Mouse (Mus musculus) adrenal gland, adult 18-20 months (tissue): ENCODE measurements around the gene Bicdl1. TPM values are rescaled to one million over a fixed set of nuclear protein-coding genes. Genes with fewer than 3 reads are reported as not detected.
A peak's percentile ranks its signal among the peaks of the same experiment; 100 is the strongest.

ENCODE experiments used
- DNase-seq, 2 experiments: peaks; one replicate each; pipeline ENCODE4 v3.0.0; 2021 to 2022; ENCODE audit warnings: low spot score in 2 of 2
- microRNA-seq, 2 experiments: library from miRNA; unstranded; fragments of <30 nt; microRNA quantifications; one replicate each; pipeline ENCODE4 v1.2.0; 2021; ENCODE audit warnings: borderline number of aligned reads in 2 of 2
- total RNA-seq, 2 experiments: library from RNA; stranded (reverse); gene quantifications; 1 replicate in 1 of 2; 2 replicates in 1 of 2; pipeline ENCODE4 v1.2.3; 2021

Bicdl1 gene
- total RNA-seq, 2 experiments from 2014 or later = 6.9 to 9.1 TPM

DNA sequence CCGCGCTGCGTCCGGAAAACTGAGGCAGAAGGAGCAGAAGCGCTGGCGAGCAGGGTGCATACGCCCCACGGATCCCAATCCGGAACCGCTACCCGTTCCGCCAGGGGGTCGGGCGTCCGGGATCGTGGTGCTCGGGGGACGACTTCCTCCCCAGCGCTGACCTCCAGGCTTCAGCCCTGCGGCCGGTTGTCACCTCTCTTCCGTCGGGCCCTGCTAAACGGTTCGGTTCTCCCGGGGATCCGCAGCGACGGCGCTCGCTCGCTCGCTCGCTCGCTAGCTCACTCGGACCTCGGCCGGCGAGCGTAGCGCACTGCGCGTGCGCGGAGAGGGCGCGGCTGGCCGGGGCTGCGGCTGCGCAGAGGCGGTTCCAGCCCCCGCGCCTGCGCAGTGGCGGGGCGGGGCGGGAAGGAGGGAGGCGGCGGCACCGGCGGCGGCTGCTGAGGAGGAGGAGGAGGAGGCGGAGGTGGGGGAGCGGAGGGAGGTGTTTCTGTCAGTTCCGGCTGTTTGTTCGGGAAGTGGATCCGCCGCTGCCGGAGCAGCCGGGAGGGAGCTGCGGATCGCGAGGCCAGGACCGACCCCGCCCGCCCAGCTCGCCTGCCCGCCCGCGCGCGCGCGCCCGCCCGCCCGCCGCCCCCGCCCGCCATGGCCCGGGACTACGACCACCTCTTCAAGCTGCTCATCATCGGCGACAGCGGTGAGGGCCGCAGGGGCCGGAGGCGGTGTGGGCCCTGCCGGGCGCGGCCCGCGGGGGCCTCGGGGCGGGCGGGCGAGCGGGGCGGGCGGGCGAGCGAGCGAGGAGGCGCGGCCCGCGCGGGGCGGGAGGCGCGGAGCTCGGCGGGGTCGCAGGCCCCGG lies 99.7 kb downstream of the Bicdl1 start, which contains the start of gene Rab35:
Gene Rab35 (plus strand): TSS at position 404 of the 853 bp plus-strand sequence.
- DNase-seq = peak; percentile 97 to 98

DNA sequence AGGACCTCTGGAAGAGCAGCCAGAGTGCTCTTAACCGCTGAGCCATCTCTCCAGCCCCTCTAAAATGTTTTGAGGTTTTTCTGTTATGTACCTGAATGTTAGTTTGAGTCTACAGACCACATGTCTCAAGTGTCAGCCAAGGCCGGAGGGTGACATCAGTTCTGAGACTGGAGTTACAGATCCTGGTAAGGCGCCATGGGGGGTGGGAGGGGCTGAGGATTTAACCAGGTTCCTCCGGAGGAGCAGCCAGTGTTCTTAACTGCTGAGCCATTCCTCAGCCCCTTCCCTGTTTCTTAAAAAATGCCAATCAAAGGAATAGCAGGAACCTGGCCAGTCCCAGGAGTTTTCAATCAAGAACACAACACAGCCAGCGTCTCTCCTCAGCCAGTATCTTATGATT lies 101.1 kb downstream of the Bicdl1 start:
- DNase-seq = no peak

DNA sequence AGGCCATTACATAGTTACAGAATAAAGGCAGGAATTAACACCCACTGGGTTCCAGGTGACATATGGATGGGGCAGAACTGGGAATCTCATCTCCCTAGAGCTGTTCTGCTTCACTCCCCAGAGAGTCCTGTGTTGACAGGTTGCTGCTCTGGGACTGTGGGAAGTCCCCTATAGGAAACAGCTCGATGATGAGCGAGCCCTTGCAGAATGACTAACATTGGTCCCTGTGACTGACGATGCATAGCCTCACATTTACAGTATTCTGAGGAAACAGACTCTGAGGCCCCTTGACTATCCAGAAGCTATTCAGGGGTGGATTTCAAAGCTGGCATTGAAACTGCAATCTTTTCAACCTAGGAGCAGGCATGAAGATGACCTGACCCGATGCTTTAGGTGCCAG lies 101.7 kb downstream of the Bicdl1 start:
- no peak for DNase-seq

DNA sequence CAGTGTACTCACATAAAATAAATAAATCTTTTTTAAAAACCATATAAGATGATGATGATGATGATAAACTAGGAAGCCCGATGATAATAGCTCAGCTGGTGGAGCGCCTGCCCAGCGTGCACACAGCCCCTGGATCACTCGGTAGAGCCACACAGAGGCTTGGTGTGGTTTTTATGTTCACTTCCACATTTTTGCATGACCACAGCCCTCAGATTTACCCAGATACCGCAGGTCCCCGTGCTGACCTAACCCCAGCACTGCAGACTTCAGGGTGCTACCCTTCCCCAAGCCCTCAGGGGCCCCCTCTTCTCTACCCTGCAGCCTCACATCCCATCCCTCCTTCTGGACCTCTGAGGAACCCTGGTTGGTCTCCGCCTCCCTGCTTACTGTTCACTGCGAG lies 103.3 kb downstream of the Bicdl1 start:
- DNase-seq = no peak

DNA sequence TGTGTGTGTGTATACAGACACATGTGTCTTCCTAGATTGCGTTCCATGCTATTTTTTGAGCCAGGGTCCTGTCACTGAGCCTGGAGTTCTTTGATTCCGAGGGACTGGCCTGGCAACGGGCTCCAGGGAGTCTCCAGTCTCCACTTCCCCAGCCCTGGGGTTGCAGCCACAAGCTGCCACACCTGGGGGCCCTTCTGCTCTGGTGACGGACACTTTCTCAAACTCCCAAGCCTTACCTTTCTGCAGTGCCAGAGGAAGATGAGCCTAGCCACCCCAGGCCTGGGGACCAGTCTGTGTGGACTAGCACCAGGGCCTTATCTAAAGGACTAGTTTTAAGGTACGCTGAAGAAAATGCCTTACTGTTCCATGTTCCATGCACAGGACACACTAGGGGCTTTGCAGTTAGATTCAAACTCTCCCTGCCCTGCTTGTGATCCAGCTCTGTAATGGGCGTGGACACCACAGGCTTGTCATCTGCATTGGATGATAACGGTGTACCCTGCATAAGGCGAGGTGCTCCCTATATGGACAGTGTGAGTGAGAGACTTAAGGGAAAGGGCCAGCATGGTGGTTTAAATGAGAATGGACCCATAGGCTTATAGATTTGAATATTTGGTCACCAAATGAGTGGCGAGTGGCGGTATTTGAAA lies 105.1 kb downstream of the Bicdl1 start:
- DNase-seq = no peak

DNA sequence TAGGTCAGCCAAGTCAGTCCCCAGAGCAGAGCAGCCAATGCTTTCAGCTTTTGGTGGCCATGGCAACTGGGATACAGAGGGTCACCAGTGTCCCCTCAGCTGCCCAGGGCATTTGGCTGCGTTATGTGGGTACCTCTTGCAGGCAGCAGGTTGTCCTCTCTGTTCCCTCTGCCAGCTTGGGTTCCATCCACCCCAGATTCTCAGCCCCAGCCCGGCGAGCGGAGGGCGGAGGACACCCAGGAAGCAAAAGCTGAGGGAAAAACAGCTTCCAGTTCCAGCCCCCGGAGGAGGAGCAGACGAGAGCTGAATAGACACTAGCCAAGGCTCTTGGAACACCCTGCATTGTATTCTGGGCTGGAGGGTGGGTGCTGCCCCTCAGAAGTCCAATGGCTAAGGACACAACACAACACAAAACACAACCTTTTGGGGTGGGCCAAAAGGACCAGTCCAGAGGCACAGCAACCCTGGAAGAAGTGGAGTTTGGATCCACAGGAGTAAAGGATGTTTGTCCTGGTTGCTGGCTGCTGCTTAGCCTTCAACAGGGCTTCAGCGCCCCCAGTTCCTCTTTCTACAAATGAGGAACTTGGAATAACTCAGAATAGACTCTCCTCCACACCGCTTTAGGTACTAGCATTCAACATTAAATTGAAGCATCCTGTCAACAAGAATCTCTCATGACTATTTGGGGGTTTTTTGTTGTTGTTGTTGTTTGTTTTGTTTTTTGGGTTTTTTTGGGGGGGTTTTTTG lies 107.6 kb downstream of the Bicdl1 start:
- no peak for DNase-seq

DNA sequence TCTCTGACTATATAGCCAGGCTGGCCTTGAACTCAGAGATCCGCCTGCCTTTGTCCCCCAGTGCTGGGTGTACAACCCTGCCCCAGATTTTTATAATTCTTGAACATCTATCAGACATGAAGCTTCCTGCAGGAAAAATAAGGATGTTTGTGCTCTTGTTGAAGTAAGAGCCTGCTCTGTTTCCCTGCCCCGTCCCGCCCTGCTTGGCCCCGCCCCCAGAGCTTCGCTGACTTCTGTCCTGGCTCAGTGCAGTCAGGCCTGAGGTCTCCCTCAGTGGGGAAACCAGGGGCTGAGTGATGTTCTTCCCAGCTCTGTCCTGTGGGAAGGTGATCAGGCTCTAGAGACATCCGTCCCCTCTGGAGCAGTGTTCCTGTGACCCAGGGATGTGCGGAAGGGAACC lies 108.7 kb downstream of the Bicdl1 start:
- DNase-seq = no peak

DNA sequence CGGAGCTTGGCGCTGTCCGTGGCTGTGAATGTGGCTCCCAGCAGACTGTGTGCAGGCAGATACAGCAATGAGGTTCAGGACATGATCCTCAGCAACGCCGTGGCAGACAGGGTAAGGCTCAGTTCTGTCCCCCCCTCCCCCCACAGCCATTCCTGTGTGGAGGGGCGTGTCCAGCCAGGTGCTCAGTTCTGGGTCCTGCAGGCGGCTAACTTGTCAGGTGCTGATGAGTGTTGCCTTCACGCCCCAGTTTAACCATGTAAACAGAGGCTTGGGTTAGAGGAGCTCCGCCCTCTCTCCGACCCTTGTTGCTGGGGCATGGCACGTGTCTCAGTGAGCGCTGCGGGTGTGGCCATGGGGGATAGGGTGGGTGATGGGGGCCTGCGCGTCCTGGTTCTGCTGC lies 111.7 kb downstream of the Bicdl1 start:
- DNase-seq = no peak

DNA sequence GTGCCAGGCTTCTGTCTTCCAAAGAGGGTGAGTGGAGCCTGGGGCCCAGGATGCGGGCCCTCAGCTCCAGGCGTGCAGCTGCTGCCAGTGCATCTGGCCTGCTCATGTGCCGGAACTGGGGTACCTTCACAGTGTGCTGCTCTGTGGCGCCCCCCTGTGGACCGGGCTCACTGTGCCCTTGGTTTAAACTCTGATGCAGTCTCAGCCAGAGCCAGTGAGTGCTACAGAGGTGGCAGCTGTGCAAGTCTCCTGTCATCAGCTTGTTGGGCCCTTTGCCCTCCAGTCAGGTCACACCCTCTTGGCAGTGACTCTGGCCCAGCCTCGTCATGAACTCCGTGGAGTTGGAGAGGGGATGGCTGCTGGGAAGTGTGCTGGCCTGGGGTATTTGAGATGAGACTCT lies 116.5 kb downstream of the Bicdl1 start:
- peak; percentile 32 to 60 for DNase-seq

DNA sequence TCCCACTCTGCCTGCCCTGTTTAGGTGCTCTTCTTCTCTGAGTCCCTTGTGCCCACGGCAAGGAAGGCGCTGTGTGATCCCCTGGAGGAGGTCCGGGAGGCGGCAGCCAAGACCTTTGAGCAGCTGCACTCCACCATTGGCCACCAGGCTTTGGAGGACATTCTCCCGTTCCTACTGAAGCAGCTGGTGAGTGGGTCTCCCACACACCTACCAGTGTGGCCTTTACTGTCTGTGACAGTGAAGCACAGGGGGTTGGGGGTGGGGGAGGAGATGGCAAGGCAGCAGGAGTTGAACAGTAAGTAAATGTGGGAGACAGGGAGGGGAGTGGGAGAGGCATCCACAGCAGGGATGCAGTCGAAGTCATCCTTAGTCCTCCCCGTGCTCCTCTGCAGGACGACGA lies 118.1 kb downstream of the Bicdl1 start:
- DNase-seq = no peak

DNA sequence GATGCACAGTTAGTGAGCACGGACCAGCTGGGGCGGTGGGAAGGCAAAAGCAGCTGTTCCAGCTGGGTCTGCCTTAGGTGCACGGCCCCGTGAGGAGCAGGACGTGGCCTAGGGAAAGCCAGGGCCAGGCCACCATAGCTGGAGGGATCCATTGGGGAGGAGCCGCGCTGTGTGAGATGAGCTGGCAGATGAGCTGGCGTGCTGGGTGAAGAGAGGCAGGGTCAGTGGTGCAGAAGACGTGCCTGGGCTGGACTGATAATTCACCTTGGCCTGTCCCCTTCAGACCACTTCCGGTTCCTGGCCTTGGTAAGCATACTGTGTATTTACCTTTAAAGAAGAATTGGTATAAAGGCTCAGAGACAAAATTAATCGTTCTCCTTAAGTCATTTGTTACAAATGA lies 119.9 kb downstream of the Bicdl1 start:
- no peak for DNase-seq

DNA sequence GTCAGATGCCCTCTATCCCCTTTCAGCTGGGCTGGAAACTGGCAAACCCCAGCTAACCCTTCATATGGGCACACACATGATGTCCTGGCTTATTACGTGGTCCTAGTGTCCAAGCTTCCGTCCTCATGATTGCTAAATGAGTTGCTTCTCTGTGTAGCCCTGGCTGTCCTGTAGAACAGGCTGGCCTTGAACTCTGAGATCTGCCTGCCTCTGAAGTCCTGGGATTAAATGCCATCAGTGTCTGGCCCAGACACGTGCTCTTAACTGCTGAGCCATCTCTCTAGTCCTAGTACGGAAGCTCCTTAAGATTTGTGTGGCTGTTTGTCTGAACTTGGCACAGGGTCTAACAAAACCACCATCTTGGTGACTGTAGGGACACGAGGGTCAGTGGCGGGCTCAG lies 127.9 kb downstream of the Bicdl1 start:
- DNase-seq = no peak

Small RNAs within 50 kb of the gene (microRNA-seq; reads per million reads assigned to microRNA genes)
- 0 to 0.61 reads per million in 2 experiments for gene Mir7030

Other genes starting within 250 kb of the Bicdl1 start
- 10 to 100 TPM; 18.1 to 21.2 TPM for gene Sirt4, start 246.9 kb downstream of the Bicdl1 start, total RNA-seq
- gene Pxn, start 224.9 kb downstream of the Bicdl1 start, total RNA-seq = 10 to 100 TPM; 34.1 to 42.2 TPM
- 100 to 1,000 TPM; 706 to 758 TPM for gene Rplp0, start 172.2 kb downstream of the Bicdl1 start, total RNA-seq
- gene Gcn1l1, start 166.4 kb downstream of the Bicdl1 start, total RNA-seq = 10 to 100 TPM; 51.7 to 59.0 TPM
- gene Rab35, start 99.7 kb downstream of the Bicdl1 start, total RNA-seq = 10 to 100 TPM; 60.6 to 64.4 TPM
- 1 to 10 TPM; 2.7 to 3.3 TPM for gene Cit, start 113.7 kb upstream of the Bicdl1 start, total RNA-seq